Mouse (Mus musculus): ENCODE data around the gene Mtus2. TPM values are rescaled to one million over a fixed set of nuclear protein-coding genes. Genes with fewer than 3 reads are reported as not detected.

Gene Mtus2
- polyA plus RNA-seq, 1 experiment from 2014 or later, result 46.4 TPM

- Histone ChIP-seq H3K4me1 (0 out of 2 replicates have a peak, but pooled peaks cover 3% of the 10 kb centered on the region), H3K36me3 (replicated peaks) (no peaks in the 10 kb centered on the region), H3K4me2 (no peak overlapping the region), H3K4me3 (no peak overlapping the region), H3K9ac (no peak overlapping the region), H3K9me3 (no peaks in the 10 kb centered on the region), H3K27me3 (replicated peaks) (no peaks in the 10 kb centered on the region; the same call in 1 of the 2 replicates), H3K27ac (no peak overlapping the region)
- 8% methylated on average over 7 of the region's 7 CpGs for WGBS
- ATAC-seq (replicated peaks), result peak; percentile 73
These were observed 284.8 kb downstream of the Mtus2 start for GRCm38 (mm10) chr5:148241932-148242331.

DNA sequence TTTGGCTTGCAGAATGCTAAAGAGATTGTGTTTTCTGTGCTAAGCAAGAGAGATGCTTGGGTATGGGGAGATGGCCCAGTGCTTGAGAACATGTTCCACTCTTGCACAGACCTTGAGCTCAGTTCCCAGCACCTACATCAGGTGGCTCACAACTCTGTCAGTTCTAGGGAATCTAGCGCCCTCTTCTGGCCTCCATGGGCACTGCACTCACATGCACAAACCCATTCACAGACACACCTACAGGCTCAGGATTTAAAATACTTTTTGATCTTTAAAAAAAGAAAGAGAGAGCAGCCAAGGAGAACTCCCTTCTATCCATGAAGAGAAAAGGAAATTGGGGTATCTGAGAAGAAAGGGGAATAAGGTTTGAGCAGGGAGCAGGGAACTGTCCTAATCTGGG is 287.4 kb downstream of the Mtus2 start:
- no peaks in the 10 kb centered on the region for H3K9me3 ChIP-seq
- WGBS, result 51% methylated on average over 1 of the region's 1 CpGs
- no peak overlapping the region for H3K4me2 ChIP-seq
- no peak overlapping the region for H3K9ac ChIP-seq
- H3K4me3 ChIP-seq, result no peak overlapping the region
- no peaks in the 10 kb centered on the region for H3K4me1 ChIP-seq
- H3K27me3 ChIP-seq (replicated peaks), result no peaks in the 10 kb centered on the region; the same call in 1 of the 2 replicates
- no peaks in the 10 kb centered on the region for H3K36me3 ChIP-seq (replicated peaks)
- H3K27ac ChIP-seq, result no peak overlapping the region
- no peak for ATAC-seq (replicated peaks)

DNA sequence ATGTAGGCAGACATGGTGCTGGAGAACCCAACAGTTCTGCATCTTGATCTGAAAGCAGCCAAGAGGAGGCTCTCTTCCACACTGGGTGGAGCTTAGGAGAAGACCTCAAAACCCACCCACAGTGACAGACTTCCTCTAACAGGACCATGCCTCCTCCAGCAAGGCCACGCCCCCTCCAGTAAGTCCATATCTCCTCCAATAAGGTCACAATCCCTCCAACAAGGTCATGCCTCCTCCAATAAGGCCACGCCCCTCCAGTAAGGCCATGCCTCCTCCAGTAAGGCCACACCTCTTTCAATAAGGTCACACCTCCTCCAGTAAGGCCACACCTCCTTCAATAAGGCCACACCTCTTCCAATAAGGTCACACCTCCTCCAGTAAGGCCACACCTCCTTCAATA is 288.3 kb downstream of the Mtus2 start:
- no peak overlapping the region for H3K4me2 ChIP-seq
- H3K9ac ChIP-seq, result no peak overlapping the region
- no peaks in the 10 kb centered on the region for H3K36me3 ChIP-seq (replicated peaks)
- H3K4me1 ChIP-seq, result no peaks in the 10 kb centered on the region
- H3K4me3 ChIP-seq, result no peak overlapping the region
- WGBS, result 80% methylated on average over 2 of the region's 2 CpGs
- no peak overlapping the region for H3K27ac ChIP-seq
- no peak for ATAC-seq (replicated peaks)
- no peaks in the 10 kb centered on the region for H3K9me3 ChIP-seq
- no peaks in the 10 kb centered on the region; the same call in 1 of the 2 replicates for H3K27me3 ChIP-seq (replicated peaks)

GRCm38 (mm10) chr5:148248236-148248635 is 291.1 kb downstream of the Mtus2 start:
- WGBS, result 60% methylated on average over 2 of the region's 2 CpGs
- Histone ChIP-seq H3K4me2 (no peak overlapping the region), H3K27me3 (replicated peaks) (no peaks in the 10 kb centered on the region; the same call in 1 of the 2 replicates), H3K9ac (no peak overlapping the region), H3K9me3 (no peaks in the 10 kb centered on the region), H3K4me1 (no peaks in the 10 kb centered on the region), H3K36me3 (replicated peaks) (no peaks in the 10 kb centered on the region), H3K27ac (no peak overlapping the region), H3K4me3 (no peak overlapping the region)
- no peak for ATAC-seq (replicated peaks)

- no peak for ATAC-seq (replicated peaks)
- Histone ChIP-seq H3K4me2 (no peak overlapping the region), H3K9ac (no peak overlapping the region), H3K27me3 (replicated peaks) (no peaks in the 10 kb centered on the region), H3K9me3 (no peaks in the 10 kb centered on the region), H3K4me1 (no peaks in the 10 kb centered on the region), H3K27ac (no peak overlapping the region), H3K36me3 (replicated peaks) (no peaks in the 10 kb centered on the region), H3K4me3 (no peak overlapping the region)
These were observed 294.7 kb downstream of the Mtus2 start for GRCm38 (mm10) chr5:148251847-148252246.

GRCm38 (mm10) chr5:148262016-148262415 is 304.9 kb downstream of the Mtus2 start:
- H3K4me3 ChIP-seq, result no peak overlapping the region
- peaks cover 5% of the 10 kb centered on the region; the same call in 1 of the 2 replicates for H3K9me3 ChIP-seq
- no peaks in the 10 kb centered on the region for H3K27me3 ChIP-seq (replicated peaks)
- H3K4me1 ChIP-seq, result peaks cover 18% of the 10 kb centered on the region
- H3K36me3 ChIP-seq (replicated peaks), result no peaks in the 10 kb centered on the region
- ATAC-seq (replicated peaks), result no peak
- WGBS, result 81% methylated on average over 7 of the region's 7 CpGs
- no peak overlapping the region for H3K27ac ChIP-seq
- H3K4me2 ChIP-seq, result no peak overlapping the region
- no peak overlapping the region for H3K9ac ChIP-seq

GRCm38 (mm10) chr5:148264819-148265707 is 307.9 kb downstream of the Mtus2 start:
- H3K27ac ChIP-seq, result peak overlapping the region; percentile 81
- ATAC-seq (replicated peaks), result peak; percentile 88
- peak overlapping the region; percentile 63 for H3K9ac ChIP-seq
- WGBS, result under 1% methylated on average over 32 of the region's 32 CpGs
- H3K4me1 ChIP-seq, result peaks cover 18% of the 10 kb centered on the region
- H3K4me3 ChIP-seq, result peak overlapping the region; percentile 61
- no peaks in the 10 kb centered on the region for H3K36me3 ChIP-seq (replicated peaks)
- no peaks in the 10 kb centered on the region for H3K9me3 ChIP-seq
- H3K27me3 ChIP-seq (replicated peaks), result no peaks in the 10 kb centered on the region
- H3K4me2 ChIP-seq, result peak overlapping the region; percentile 73

DNA sequence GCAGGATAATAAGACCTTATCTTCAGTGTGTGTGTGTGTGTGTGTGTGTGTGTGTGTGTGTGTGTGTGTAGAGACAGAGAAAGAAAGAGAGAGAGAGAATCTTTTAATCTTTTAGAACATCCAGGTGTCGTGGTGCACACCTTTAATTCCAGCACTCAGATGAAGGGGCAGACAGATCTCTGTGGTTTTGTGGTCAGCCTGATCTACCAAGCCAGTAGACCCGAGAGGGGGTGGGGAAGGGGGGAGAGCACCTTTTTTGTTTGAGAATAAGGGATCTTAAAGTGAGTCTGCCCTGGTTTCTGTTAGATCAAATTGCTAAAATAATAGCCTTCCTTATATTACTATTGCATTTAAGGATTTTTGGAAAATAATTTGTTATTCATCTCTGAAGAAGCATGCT is 309.7 kb downstream of the Mtus2 start:
- Histone ChIP-seq H3K27me3 (replicated peaks) (no peaks in the 10 kb centered on the region), H3K27ac (no peak overlapping the region), H3K4me2 (peak overlapping the region; percentile 73; the same call in 1 of the 2 replicates), H3K9ac (no peak overlapping the region), H3K36me3 (replicated peaks) (no peaks in the 10 kb centered on the region), H3K4me3 (no peak overlapping the region), H3K4me1 (peaks cover 18% of the 10 kb centered on the region), H3K9me3 (no peaks in the 10 kb centered on the region)
- WGBS, result 61% methylated on average over 2 of the region's 2 CpGs
- no peak for ATAC-seq (replicated peaks)

DNA sequence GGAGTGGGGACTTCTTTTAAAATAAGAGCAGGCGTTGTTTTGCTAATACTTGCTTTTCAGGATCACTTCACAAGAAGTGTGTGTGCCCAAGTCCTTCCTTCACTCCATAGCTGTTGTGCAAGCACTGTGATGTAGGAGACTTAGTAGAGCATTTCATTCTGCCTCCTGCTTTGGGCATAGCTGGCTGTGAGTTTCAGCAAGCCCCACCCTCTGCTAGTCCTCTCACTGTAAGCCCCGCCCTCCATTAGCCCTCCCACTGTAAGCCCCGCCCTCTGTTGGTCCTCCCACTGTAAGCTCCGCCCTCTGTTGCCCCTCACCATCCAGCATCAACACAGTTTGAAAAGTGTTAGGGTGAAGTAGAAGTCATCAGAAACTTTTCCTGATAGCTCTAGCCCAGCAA is 310.3 kb downstream of the Mtus2 start:
- Histone ChIP-seq H3K36me3 (replicated peaks) (no peaks in the 10 kb centered on the region), H3K27ac (no peak overlapping the region), H3K27me3 (replicated peaks) (no peaks in the 10 kb centered on the region), H3K4me2 (no peak overlapping the region), H3K9me3 (no peaks in the 10 kb centered on the region), H3K9ac (no peak overlapping the region), H3K4me1 (peaks cover 18% of the 10 kb centered on the region), H3K4me3 (no peak overlapping the region)
- WGBS, result 67% methylated on average over 4 of the region's 4 CpGs
- no peak for ATAC-seq (replicated peaks)

- Histone ChIP-seq H3K9me3 (no peaks in the 10 kb centered on the region), H3K9ac (no peak overlapping the region), H3K4me2 (no peak overlapping the region), H3K27ac (no peak overlapping the region), H3K36me3 (replicated peaks) (no peaks in the 10 kb centered on the region), H3K4me3 (no peak overlapping the region), H3K27me3 (replicated peaks) (no peaks in the 10 kb centered on the region), H3K4me1 (no peaks in the 10 kb centered on the region)
- WGBS, result 92% methylated on average over 6 of the region's 6 CpGs
- no peak for ATAC-seq (replicated peaks)
These were observed 314.9 kb downstream of the Mtus2 start for GRCm38 (mm10) chr5:148272065-148272464.

DNA sequence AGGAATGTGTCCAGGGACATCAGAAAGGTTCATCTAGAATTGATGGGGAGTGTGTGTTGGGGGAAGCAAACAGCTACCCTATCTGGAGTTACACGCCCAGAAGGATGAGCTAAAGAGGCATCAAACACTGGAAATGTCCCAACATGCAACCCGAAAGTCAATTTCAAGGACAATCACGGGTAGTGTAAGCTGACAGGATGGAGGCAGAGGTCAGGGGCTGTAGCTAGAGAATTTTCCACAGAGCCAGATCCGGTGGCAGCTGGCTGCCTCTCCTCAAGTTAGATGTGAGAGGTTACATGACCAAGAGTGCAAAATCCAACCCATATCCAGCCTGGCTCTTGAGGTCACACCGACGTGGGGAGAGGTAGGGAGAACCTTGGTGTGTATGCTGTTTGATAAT is 315.7 kb downstream of the Mtus2 start:
- H3K9ac ChIP-seq, result no peak overlapping the region
- H3K9me3 ChIP-seq, result no peaks in the 10 kb centered on the region
- 91% methylated on average over 6 of the region's 6 CpGs for WGBS
- no peaks in the 10 kb centered on the region for H3K36me3 ChIP-seq (replicated peaks)
- H3K27me3 ChIP-seq (replicated peaks), result no peaks in the 10 kb centered on the region
- no peaks in the 10 kb centered on the region for H3K4me1 ChIP-seq
- no peak for ATAC-seq (replicated peaks)
- no peak overlapping the region for H3K4me3 ChIP-seq
- no peak overlapping the region for H3K4me2 ChIP-seq
- no peak overlapping the region for H3K27ac ChIP-seq

DNA sequence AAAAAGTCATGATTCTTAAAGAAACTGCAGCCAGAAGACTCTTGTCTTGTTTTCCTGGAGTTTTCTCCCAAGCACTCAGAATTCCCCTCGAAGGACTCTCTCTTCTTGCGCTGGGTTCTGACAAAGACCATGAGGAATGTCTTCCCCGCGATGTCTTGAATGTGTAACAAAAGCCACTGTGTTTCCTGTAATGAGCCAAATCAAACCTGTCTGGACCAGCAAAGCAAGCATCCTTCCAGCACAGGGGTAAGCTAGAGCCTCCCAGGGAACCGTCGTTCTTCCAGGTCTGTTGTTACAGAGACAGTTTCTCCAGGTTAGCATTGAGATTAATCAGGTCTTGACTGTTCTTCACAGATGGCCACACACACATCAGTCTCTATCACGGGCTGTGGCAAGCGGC is 321.1 kb downstream of the Mtus2 start:
- H3K36me3 ChIP-seq (replicated peaks), result no peaks in the 10 kb centered on the region
- H3K27me3 ChIP-seq (replicated peaks), result no peaks in the 10 kb centered on the region
- H3K27ac ChIP-seq, result no peak overlapping the region
- H3K9me3 ChIP-seq, result no peaks in the 10 kb centered on the region
- no peak overlapping the region for H3K9ac ChIP-seq
- no peaks in the 10 kb centered on the region for H3K4me1 ChIP-seq
- WGBS, result 88% methylated on average over 8 of the region's 8 CpGs
- no peak overlapping the region for H3K4me2 ChIP-seq
- no peak overlapping the region for H3K4me3 ChIP-seq
- no peak for ATAC-seq (replicated peaks)

DNA sequence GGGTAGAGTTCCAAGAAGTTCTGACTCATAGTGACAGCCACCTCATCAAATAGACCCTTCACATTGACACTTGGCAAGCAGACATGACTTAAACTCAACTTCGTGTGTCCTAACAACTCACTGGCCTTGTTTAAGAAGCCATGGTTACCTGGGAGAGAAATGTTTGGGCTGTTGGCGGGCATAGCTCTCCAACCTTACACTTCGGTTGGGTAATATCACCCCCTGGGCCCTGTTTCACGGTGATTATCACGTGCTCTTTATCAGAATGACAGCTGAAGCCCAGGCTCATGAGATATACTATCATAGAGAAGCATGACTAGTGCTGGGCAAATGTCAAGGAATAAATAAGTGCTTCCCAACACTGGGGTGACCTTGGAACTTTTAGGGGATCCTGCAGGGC is 323.2 kb downstream of the Mtus2 start:
- no peak for ATAC-seq (replicated peaks)
- Histone ChIP-seq H3K27me3 (replicated peaks) (no peaks in the 10 kb centered on the region), H3K36me3 (replicated peaks) (no peaks in the 10 kb centered on the region), H3K4me2 (no peak overlapping the region), H3K4me1 (no peaks in the 10 kb centered on the region), H3K4me3 (no peak overlapping the region), H3K9ac (no peak overlapping the region), H3K9me3 (no peaks in the 10 kb centered on the region), H3K27ac (no peak overlapping the region)
- 87% methylated on average over 5 of the region's 5 CpGs for WGBS

All from midbrain, embryonic 15.5 days (tissue).